8 mouse cellular contexts compared by ENCODE assay signal in the genomic region with DNA sequence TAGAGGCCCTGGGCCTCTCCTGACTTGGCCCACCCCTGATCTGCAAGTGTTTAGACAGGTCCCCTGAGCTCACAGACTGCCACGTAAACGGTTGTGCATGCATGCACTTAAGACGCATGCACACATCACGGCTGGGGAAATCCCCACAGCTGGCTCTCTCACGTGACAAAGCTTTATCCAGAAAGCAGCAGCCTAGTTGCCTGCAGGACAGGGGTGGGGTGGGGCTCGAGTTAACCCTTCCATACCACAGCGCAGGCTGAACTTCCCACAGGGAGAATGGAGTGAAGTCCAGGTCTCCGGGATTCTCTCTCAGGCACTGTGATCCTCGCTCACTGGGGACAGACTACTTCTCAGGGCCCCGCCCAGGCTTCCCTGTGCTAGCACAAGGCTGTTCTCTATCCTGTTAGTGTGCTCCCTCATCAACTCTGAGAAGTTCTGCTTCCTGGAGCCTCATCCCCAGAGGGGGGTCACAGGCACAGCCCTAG.
DNase-seq lines count a peak whose midpoint lies in the region; ATAC-seq lines count a peak whose summit lies in the region.

No protein-coding gene starts in this region.

- no peaks in the 10 kb centered on the region for H3K36me3 ChIP-seq in heart, embryonic 13.5 days
- H3K36me3 ChIP-seq in midbrain, embryonic 10.5 days: no peaks in the 10 kb centered on the region

- 9% methylated on average over 10 of the region's 10 CpGs for WGBS in heart, embryonic 13.5 days
- 16% methylated on average over 10 of the region's 10 CpGs for WGBS in midbrain, embryonic 10.5 days

- H3K27me3 ChIP-seq in heart, embryonic 13.5 days (replicated peaks): no peaks in the 10 kb centered on the region
- no peaks in the 10 kb centered on the region for H3K27me3 ChIP-seq in midbrain, embryonic 10.5 days (ENCODE audit: low read depth, poor library complexity, severe bottlenecking)

- H3K27ac ChIP-seq in heart, embryonic 13.5 days (replicated peaks): peak overlapping the region; percentile 85
- H3K27ac ChIP-seq in midbrain, embryonic 10.5 days (replicated peaks): peak overlapping the region; percentile 79

- H3K4me1 ChIP-seq in heart, embryonic 13.5 days: peaks cover 83% of the 10 kb centered on the region
- H3K4me1 ChIP-seq in midbrain, embryonic 10.5 days: peaks cover 59% of the 10 kb centered on the region

- peak overlapping the region; percentile 8; the same call in 1 of the 2 replicates for H3K4me3 ChIP-seq in heart, embryonic 13.5 days
- no peak overlapping the region; the same call in 1 of the 2 replicates for H3K4me3 ChIP-seq in midbrain, embryonic 10.5 days

- peak; percentile 28 to 36 for DNase-seq in CD8-positive naive resting alpha-beta T cell, adult 2 months (ENCODE audit: low read depth in 2 of 2, low spot score in 2 of 2)
- DNase-seq in embryo, embryonic 10 days (ENCODE audit: low spot score): peak; percentile 77
- peak; percentile 64 for DNase-seq in kidney, postnatal 14 days
- DNase-seq in midbrain, embryonic 10.5 days (ENCODE audit: low spot score): peak; percentile 66
- DNase-seq in thymus, postnatal 0 days (ENCODE audit: low spot score): peak; percentile 73
- DNase-seq in ovary, adult 18-20 months (ENCODE audit: low spot score): no peak
- DNase-seq in cerebellum, postnatal 25 days: no peak

- ATAC-seq in heart, embryonic 13.5 days (ENCODE audit: extremely low read depth, insufficient number of reproducible peaks, low FRiP score, low TSS enrichment): peak; percentile 55; the same call in 1 of the 2 replicates

- no peaks in the 10 kb centered on the region for H3K9me3 ChIP-seq in heart, embryonic 13.5 days
- H3K9me3 ChIP-seq in midbrain, embryonic 10.5 days (replicated peaks): no peaks in the 10 kb centered on the region

- peak overlapping the region; percentile 56 for H3K4me2 ChIP-seq in heart, embryonic 13.5 days

- H3K9ac ChIP-seq in heart, embryonic 13.5 days: peak overlapping the region; percentile 72

Comparison
In these comparisons a context has a peak if more than half of its experiments do, and no peak if none do; other contexts are left out.
1. DNase-seq: peak in CD8-positive naive resting alpha-beta T cell, adult 2 months (2 of 2), embryo, embryonic 10 days (single experiment), kidney, postnatal 14 days (single experiment), midbrain, embryonic 10.5 days (single experiment) and thymus, postnatal 0 days (single experiment); none in ovary, adult 18-20 months (single experiment) and cerebellum, postnatal 25 days (0 of 2).